Mouse (Mus musculus): ENCODE measurements around the gene Ing4. TPM values are rescaled to one million over a fixed set of nuclear protein-coding genes. Genes with fewer than 3 reads are reported as not detected.
A peak's percentile ranks its signal among the peaks of the same experiment; 100 is the strongest.

Gene Ing4
- total RNA-seq, 2 experiments from 2014 or later: 33.4 to 42.7 TPM

- DNase-seq: no peak
Measured at GRCm38 (mm10) chr6:125092372-125092771, 52.8 kb downstream of the Ing4 start.

GRCm38 (mm10) chr6:125094843-125095242 is 55.3 kb downstream of the Ing4 start:
- DNase-seq: no peak

GRCm38 (mm10) chr6:125095391-125096278 is 56.1 kb downstream of the Ing4 start, which contains the start of gene Chd4:
Gene Chd4, plus strand, starts transcription at chr6:125095981.
- peak; percentile 93 for DNase-seq

- DNase-seq: no peak
Measured at GRCm38 (mm10) chr6:125096279-125096596, 56.7 kb downstream of the Ing4 start.

GRCm38 (mm10) chr6:125096597-125097345 is 57.2 kb downstream of the Ing4 start:
- peak; percentile 69 for DNase-seq

GRCm38 (mm10) chr6:125097346-125097689 is 57.8 kb downstream of the Ing4 start:
- DNase-seq: peak; percentile 23

- DNase-seq: no peak
Measured at GRCm38 (mm10) chr6:125097951-125098350, 58.4 kb downstream of the Ing4 start.

GRCm38 (mm10) chr6:125098513-125098912 is 59.0 kb downstream of the Ing4 start:
- DNase-seq: no peak

Small RNAs within 50 kb of the gene (microRNA-seq; reads per million reads assigned to microRNA genes)
- gene Mir7045: 0.25 to 0.64 reads per million in 2 experiments

Other genes starting within 250 kb of the Ing4 start
- gene Spsb2, start 231.1 kb upstream of the Ing4 start, total RNA-seq (2021): 1 to 10 TPM; 3.5 to 6.5 TPM
- 1,000 to 10,000 TPM; 2,520 to 2,805 TPM for gene Tpi1, start 225.5 kb upstream of the Ing4 start, total RNA-seq (2021)
- gene Usp5, start 210.3 kb upstream of the Ing4 start, total RNA-seq (2021): 10 to 100 TPM; 66.2 to 66.4 TPM
- 10 to 100 TPM; 13.5 to 14.3 TPM for gene Cdca3, start 210.2 kb upstream of the Ing4 start, total RNA-seq (2021)
- gene Gnb3, start 199.5 kb upstream of the Ing4 start, total RNA-seq (2021): 1 to 10 TPM; 8.4 to 9.4 TPM
- 10 to 100 TPM; 33.3 to 41.5 TPM for gene P3h3, start 182.0 kb upstream of the Ing4 start, total RNA-seq (2021)
- 1 to 10 TPM in 1 of 2 experiments, under 1 TPM in 1; 0.38 to 1.1 TPM for gene Gpr162, start 175.8 kb upstream of the Ing4 start, total RNA-seq (2021)
- gene Cd4, start 151.5 kb upstream of the Ing4 start, total RNA-seq (2021): 1 to 10 TPM in 1 of 2 experiments, under 1 TPM in 1; 0.61 to 2.1 TPM
- under 1 TPM; 0.56 to 0.68 TPM for gene Lag3, start 128.1 kb upstream of the Ing4 start, total RNA-seq (2021)
- gene Ptms, start 119.7 kb upstream of the Ing4 start, total RNA-seq (2021): 100 to 1,000 TPM; 273 to 298 TPM
- 100 to 1,000 TPM; 252 to 255 TPM for gene Mlf2, start 108.4 kb upstream of the Ing4 start, total RNA-seq (2021)
- 100 to 1,000 TPM in 1 of 2 experiments, 10 to 100 TPM in 1; 99.9 to 105 TPM for gene Cops7a, start 74.2 kb upstream of the Ing4 start, total RNA-seq (2021)
- gene Pianp, start 43.1 kb upstream of the Ing4 start, total RNA-seq (2021): under 1 TPM; 0.61 TPM
- 10 to 100 TPM; 21.9 to 27.4 TPM for gene Zfp384, start 30.6 kb upstream of the Ing4 start, total RNA-seq (2021)
- gene Acrbp, start 9.9 kb downstream of the Ing4 start, total RNA-seq (2021): 1 to 10 TPM; 2.7 to 4.7 TPM
- under 1 TPM; 0.16 to 0.41 TPM for gene Lpar5, start 28.2 kb downstream of the Ing4 start, total RNA-seq (2021)
- gene Chd4, start 56.2 kb downstream of the Ing4 start, total RNA-seq (2021): 100 to 1,000 TPM; 108 to 125 TPM
- gene Nop2, start 92.1 kb downstream of the Ing4 start, total RNA-seq (2021): 10 to 100 TPM; 16.0 to 21.1 TPM
- 10 to 100 TPM; 50.8 to 60.1 TPM for gene Iffo1, start 105.5 kb downstream of the Ing4 start, total RNA-seq (2021)
- 1,000 to 10,000 TPM; 7,536 to 8,309 TPM for gene Gapdh, start 126.7 kb downstream of the Ing4 start, total RNA-seq (2021)
- 10 to 100 TPM; 28.3 to 41.5 TPM for gene Ncapd2, start 151.9 kb downstream of the Ing4 start, total RNA-seq (2021)
- 100 to 1,000 TPM; 212 to 236 TPM for gene Mrpl51, start 152.0 kb downstream of the Ing4 start, total RNA-seq (2021)
- gene Vamp1, start 175.8 kb downstream of the Ing4 start, total RNA-seq (2021): 1 to 10 TPM; 8.4 to 9.1 TPM
- gene Tapbpl, start 192.1 kb downstream of the Ing4 start, total RNA-seq (2021): 1 to 10 TPM; 2.7 to 3.1 TPM
- under 1 TPM in 1 of 2 experiments, not detected in 1; 0.14 TPM for gene Cd27, start 197.2 kb downstream of the Ing4 start, total RNA-seq (2021)
- gene Tuba3a, start 246.3 kb downstream of the Ing4 start, total RNA-seq (2021): not detected

Measured in gastrocnemius, postnatal 10 days (tissue).